Mouse (Mus musculus) limb, embryonic 15.5 days (tissue): ENCODE results near the gene Chit1. TPM values are rescaled to one million over a fixed set of nuclear protein-coding genes. Genes with fewer than 3 reads are reported as not detected.

Experiments
- ATAC-seq: fragments of 200-750 bp; cut with Nextera tagmentation; 2 replicates; pipeline ENCODE4 v1.8.0; 2017; ENCODE audit warnings: low read depth, moderate TSS enrichment; ENCODE audit not compliant: insufficient number of reproducible peaks, low FRiP score, low TSS enrichment
- H3K27ac ChIP-seq: fragments of 300-500 bp; sonication (generic); 2 replicates; pipeline ENCODE4 v1.5.1; 2015; ENCODE audit warnings: moderate library complexity, mild to moderate bottlenecking, inconsistent platforms
- H3K27me3 ChIP-seq: fragments of 300-500 bp; sonication (generic); 2 replicates; pipeline ENCODE4 v1.6.1; 2015; ENCODE audit warnings: inconsistent platforms
- H3K36me3 ChIP-seq: fragments of 300-500 bp; sonication (generic); 2 replicates; pipeline ENCODE4 v1.6.1; 2015; ENCODE audit warnings: inconsistent platforms
- H3K4me1 ChIP-seq: fragments of 300-500 bp; sonication (generic); 2 replicates; pipeline ENCODE4 v1.6.1; 2015; ENCODE audit warnings: inconsistent platforms
- H3K4me2 ChIP-seq: fragments of 300-500 bp; sonication (generic); 2 replicates; pipeline ENCODE4 v1.6.1; 2015; ENCODE audit warnings: mild to moderate bottlenecking, inconsistent platforms
- H3K4me3 ChIP-seq: fragments of 300-500 bp; sonication (generic); 2 replicates; pipeline ENCODE4 v1.5.1; 2015; ENCODE audit warnings: mild to moderate bottlenecking, inconsistent platforms
- H3K9ac ChIP-seq: fragments of 300-500 bp; sonication (generic); 2 replicates; pipeline ENCODE4 v1.6.1; 2015; ENCODE audit warnings: inconsistent platforms
- H3K9me3 ChIP-seq: fragments of 300-500 bp; sonication (generic); 2 replicates; pipeline ENCODE4 v1.6.1; 2016; ENCODE audit warnings: inconsistent platforms
- WGBS: fragments of 180-500 bp; shearing (Covaris S2); methylation state at CpG from one replicate; pipeline ENCODE4 v1.1.7; 2015; 5-methylcytosine and 5-hydroxymethylcytosine counted together
- polyA plus RNA-seq: library from polyadenylated mRNA; unstranded; fragments of >200 nt; fragmentation: Nextera tagmentation; extraction: Ambion mirVana; gene quantifications from 2 replicates; pipeline ENCODE4 v1.2.1, GENCODE M21; 2015

Chit1 gene
- 0.50 and 0.59 TPM in 2 replicates for polyA plus RNA-seq

DNA sequence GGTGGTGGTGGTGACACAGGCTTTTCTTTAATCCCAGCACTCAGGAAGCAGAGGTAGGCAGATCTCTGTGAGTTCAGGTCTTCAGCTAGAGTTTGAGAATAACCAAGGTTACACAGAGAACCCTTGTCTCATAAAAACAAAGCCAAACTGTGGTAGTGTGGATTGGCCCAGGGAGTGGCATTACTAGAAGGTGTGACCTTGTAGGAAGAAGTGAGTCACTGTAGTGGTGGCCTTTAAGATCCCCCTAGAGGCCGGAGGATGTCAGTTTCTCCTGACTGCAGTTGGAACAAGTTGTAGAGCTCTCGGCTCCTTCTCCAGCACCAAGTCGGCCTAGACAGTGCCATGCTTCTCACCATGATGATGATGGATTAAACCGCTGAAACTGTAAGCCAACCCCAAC is at the start of gene Chit1:
Chit1 (plus strand) TSS at position 264 of the 400 bp plus-strand sequence.
- Histone ChIP-seq H3K27ac (no peak within 1 kb of the TSS), H3K4me2 (no peak within 1 kb of the TSS), H3K9me3 (no peaks in the 10 kb centered on the region), H3K4me1 (peaks cover 13% of the 10 kb centered on the region; the same call in 1 of the 2 replicates), H3K4me3 (no peak within 1 kb of the TSS), H3K27me3 (no peaks in the 10 kb centered on the region), H3K36me3 (no peaks in the 10 kb centered on the region), H3K9ac (no peak within 1 kb of the TSS)
- WGBS: 63% methylated on average over 4 of the region's 4 CpGs
- no peak for ATAC-seq

DNA sequence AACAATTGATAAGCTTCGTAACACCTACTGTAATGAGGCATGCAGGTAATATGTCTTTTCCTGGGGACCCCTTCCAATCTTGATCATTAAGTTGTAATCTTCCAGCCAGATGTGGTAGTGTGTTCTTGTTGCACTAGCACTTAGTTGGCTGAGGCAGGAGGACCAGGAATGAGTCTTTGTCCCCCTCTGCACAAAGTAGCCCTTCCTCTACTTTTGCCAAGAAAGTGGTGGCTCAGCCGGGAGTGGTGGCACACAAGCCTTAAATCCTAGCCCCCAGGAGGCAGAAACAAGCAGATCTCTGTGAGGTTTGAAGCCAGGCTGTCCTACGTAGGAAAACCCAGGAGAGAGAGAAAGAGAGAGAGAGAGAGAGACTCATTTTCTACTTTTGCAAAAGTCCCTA is 49.1 kb upstream of the Chit1 start:
- H3K4me1 ChIP-seq: peaks cover 62% of the 10 kb centered on the region
- H3K27me3 ChIP-seq: no peaks in the 10 kb centered on the region
- H3K27ac ChIP-seq: peak overlapping the region; percentile 95
- H3K9ac ChIP-seq: no peak overlapping the region
- H3K4me2 ChIP-seq: no peak overlapping the region
- 52% methylated on average over 3 of the region's 3 CpGs for WGBS
- no peak for ATAC-seq
- no peaks in the 10 kb centered on the region for H3K9me3 ChIP-seq
- no peaks in the 10 kb centered on the region for H3K36me3 ChIP-seq
- H3K4me3 ChIP-seq: no peak overlapping the region

DNA sequence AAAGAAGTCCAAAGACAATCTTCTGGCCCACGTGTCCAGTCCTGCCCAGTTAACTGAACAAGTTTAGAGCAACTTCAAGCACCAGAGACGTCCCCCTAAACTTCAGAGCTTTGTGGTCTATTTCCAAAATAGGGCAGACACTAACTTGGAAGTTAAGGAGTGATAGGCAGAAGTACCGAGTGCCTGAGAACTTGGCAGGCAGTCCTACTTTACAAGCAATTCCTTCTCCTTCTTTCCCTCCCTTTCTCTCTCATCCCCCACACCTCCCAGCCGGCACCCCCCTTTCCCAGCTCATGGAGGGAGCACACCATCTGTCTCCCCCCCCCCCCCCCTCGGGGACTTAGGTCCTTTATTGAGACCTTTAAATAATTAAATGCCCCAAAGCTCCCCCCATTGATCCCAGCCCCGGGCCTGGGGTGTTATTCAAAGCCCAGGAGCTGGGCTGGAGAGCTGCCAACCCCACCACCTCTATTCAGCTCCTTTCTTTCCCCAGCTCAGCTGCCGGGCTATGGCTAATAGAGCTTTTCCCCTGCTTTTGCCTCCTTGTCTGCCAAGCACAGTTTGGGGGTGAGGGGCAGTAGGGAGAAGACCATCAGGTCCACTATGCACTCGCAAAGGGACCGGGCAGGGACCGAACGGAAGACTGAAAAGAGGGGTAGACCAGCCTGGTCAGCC is 48.5 kb upstream of the Chit1 start:
- H3K4me3 ChIP-seq: no peak overlapping the region
- no peaks in the 10 kb centered on the region for H3K27me3 ChIP-seq
- peak overlapping the region; percentile 27; the same call in 1 of the 2 replicates for H3K9ac ChIP-seq
- WGBS: 6% methylated on average over 11 of the region's 11 CpGs
- H3K4me1 ChIP-seq: peaks cover 67% of the 10 kb centered on the region
- H3K9me3 ChIP-seq: no peaks in the 10 kb centered on the region
- no peaks in the 10 kb centered on the region for H3K36me3 ChIP-seq
- H3K4me2 ChIP-seq: peak overlapping the region; percentile 38
- no peak for ATAC-seq
- H3K27ac ChIP-seq: peak overlapping the region; percentile 95

DNA sequence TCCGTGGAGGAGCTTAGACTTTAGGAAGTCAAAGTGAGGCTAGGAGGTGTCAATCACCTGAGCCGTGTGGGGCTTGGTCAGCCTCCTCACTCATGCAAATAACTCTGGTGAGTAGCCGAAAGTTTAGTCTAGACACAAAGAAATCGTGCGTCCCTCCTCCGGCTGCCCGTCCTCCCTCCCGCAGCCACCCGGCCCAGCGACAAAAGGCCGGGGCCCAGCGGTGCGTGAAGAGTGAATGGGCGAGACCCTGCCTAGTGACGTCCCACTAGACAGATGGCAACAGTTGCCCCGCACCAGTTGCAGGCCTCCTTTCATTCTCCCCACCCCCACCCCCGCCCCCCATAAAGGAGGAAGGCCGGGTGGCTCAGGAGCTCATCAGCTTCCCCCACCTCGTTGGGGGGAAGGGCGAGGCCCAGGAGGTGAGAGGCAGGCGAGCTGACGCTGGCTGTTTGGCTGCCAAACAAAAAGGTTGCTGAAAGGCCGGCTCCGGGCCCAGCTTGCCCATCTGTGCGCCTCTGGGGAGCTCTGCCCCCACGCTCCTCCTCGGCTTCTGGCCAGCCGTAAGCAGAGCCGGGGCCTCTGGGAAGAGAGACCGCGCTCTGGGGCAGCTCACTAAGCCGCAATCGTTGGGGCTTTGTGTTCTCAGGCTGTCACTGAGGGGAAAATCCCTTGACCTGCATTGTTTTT is 47.8 kb upstream of the Chit1 start:
- peak overlapping the region; percentile 95 for H3K27ac ChIP-seq
- peak overlapping the region; percentile 38 for H3K4me2 ChIP-seq
- H3K27me3 ChIP-seq: no peaks in the 10 kb centered on the region
- 0 out of 2 replicates have a peak overlapping the region, but pooled peaks have one; percentile 2 for H3K4me3 ChIP-seq
- peak; percentile 22; the same call in 1 of the 2 replicates for ATAC-seq
- peak overlapping the region; percentile 27 for H3K9ac ChIP-seq
- H3K36me3 ChIP-seq: no peaks in the 10 kb centered on the region
- 4% methylated on average over 32 of the region's 33 CpGs for WGBS
- H3K9me3 ChIP-seq: no peaks in the 10 kb centered on the region
- H3K4me1 ChIP-seq: peaks cover 67% of the 10 kb centered on the region

DNA sequence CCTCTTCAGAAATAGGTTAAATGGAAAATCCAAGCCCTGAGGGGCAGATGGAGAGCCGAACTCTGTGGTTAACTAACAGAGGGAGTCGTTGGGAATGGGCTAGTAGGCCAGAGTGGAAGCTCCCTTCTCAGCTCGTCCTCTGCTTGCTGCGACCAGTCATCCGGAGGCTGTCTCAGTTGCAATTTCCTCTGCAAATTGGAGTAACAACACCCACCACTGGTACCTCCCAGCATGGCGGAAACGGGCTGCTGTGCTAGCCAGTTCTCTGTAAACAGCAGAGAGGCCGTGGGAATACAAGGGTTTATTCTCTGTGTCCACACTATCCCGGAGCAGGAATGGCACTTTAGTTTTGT is 47.3 kb upstream of the Chit1 start:
- Histone ChIP-seq H3K4me1 (peaks cover 67% of the 10 kb centered on the region), H3K27ac (peak overlapping the region; percentile 95), H3K27me3 (no peaks in the 10 kb centered on the region), H3K4me3 (no peak overlapping the region), H3K4me2 (peak overlapping the region; percentile 38), H3K36me3 (no peaks in the 10 kb centered on the region), H3K9me3 (no peaks in the 10 kb centered on the region), H3K9ac (peak overlapping the region; percentile 27; the same call in 1 of the 2 replicates)
- 22% methylated on average over 9 of the region's 9 CpGs for WGBS
- no peak for ATAC-seq

DNA sequence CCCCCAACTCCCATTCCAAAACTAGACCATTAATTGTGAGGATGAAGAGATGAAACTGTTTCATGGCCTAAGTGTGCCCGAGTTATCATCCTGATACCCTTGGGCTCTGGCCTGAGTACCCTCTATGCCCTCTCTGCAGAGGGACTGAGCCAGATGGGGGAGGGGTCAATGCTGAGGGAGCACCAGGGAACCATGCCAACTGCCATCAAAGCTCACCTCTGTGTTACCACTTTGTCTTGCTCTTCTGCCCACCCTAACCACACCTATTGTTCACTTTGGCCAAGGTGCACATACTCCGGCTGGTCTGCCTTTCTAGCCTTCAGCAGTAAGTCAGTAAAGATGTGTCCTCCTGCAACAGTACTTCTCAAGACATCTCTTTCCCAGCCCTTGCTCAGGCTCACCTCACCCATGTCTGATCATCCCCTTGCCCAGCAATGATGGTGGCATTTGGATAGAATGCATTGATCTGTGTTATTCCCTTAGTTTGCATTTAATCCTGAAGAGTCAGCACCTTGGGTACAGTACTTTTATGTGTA is 46.7 kb upstream of the Chit1 start:
- ATAC-seq: no peak

DNA sequence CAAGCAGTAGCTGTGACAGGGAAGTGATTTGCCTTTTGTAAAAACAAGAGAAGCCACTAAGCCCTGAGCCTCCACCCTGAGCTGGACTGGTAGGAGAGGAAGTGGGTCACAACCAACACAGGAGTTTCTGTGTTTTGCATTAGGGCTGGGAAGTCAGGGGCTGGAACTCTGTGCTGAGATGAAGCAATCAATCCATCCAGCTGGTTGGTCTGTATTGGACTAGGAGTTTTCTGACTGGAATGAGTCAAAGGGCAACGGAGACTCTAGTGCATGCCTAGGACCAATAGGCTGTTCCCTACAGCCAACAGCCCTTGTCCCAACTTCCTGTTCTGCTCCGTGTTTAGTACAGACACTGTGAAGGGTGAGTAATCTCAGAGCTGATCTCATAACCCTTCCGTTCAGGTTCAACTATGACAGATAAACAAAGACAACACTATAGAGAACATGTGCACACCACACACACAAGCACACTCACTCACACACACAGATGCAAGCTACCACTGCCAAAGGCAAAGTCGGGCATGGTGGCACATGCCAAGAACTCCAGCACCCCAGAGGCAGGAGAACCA is 45.7 kb upstream of the Chit1 start:
- H3K4me1 ChIP-seq: peaks cover 65% of the 10 kb centered on the region
- no peak overlapping the region for H3K4me3 ChIP-seq
- no peak overlapping the region for H3K9ac ChIP-seq
- WGBS: 62% methylated on average over 4 of the region's 4 CpGs
- no peak for ATAC-seq
- peak overlapping the region; percentile 57; the same call in 1 of the 2 replicates for H3K27ac ChIP-seq
- no peaks in the 10 kb centered on the region for H3K9me3 ChIP-seq
- no peak overlapping the region for H3K4me2 ChIP-seq
- no peaks in the 10 kb centered on the region for H3K36me3 ChIP-seq
- no peaks in the 10 kb centered on the region for H3K27me3 ChIP-seq

More for the DNA sequence above, 46.7 kb upstream of the Chit1 start:
- Histone ChIP-seq H3K4me3 (no peak overlapping the region), H3K9me3 (no peaks in the 10 kb centered on the region), H3K4me1 (peaks cover 67% of the 10 kb centered on the region), H3K27me3 (no peaks in the 10 kb centered on the region), H3K4me2 (no peak overlapping the region), H3K36me3 (no peaks in the 10 kb centered on the region), H3K9ac (no peak overlapping the region), H3K27ac (peak overlapping the region; percentile 95)
- WGBS: 86% methylated on average over 2 of the region's 2 CpGs

DNA sequence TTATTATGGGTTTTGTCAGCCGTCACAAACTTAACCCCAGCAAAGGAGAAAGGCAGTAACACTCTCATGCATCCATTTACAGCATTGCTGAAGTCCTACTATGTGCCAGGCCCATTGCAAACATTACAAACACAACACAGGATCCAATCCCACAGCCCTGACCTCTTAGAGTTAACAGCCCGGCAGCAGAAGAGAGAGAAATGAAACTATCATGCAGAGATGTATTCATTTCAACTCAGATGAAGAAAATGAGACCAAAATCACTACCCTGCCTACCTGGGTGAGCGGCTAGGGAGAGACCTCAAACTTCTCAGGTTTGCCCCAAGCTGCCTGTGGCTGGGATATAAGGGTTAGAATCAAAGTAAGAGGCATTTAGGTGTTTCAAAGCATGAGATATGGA is 44.5 kb upstream of the Chit1 start:
- Histone ChIP-seq H3K4me2 (no peak overlapping the region), H3K9ac (no peak overlapping the region), H3K36me3 (no peaks in the 10 kb centered on the region), H3K4me1 (peaks cover 65% of the 10 kb centered on the region), H3K27ac (peak overlapping the region; percentile 2; the same call in 1 of the 2 replicates), H3K9me3 (no peaks in the 10 kb centered on the region), H3K4me3 (no peak overlapping the region), H3K27me3 (no peaks in the 10 kb centered on the region)
- ATAC-seq: no peak
- WGBS: 49% methylated on average over 3 of the region's 3 CpGs

DNA sequence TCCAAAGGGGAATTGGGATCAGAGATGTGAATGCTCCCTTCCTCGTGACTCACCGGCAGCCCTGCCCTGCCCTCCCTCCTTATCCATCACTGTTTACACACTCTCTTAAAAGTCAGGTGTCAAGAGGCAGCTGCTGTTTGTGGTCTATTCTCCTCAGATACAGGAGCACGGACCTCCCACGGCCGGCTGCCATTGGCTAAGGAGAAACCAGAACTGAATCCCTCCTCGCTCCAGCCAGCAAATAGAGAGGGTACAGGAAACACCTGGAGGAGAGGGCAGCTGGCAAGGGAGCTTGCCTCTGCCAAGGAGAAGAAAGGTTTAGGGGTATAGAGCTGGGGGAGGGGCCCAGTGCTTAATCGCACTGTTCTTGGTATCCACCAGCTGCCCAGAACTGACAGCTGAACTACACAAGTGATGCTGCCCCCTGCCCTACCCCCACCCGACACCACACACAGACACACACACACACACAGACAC is 43.9 kb upstream of the Chit1 start:
- Histone ChIP-seq H3K9ac (no peak overlapping the region), H3K4me1 (peaks cover 62% of the 10 kb centered on the region), H3K4me2 (0 out of 2 replicates have a peak overlapping the region, but pooled peaks have one; percentile 8), H3K27ac (peak overlapping the region; percentile 2; the same call in 1 of the 2 replicates), H3K27me3 (no peaks in the 10 kb centered on the region), H3K9me3 (no peaks in the 10 kb centered on the region), H3K4me3 (no peak overlapping the region), H3K36me3 (no peaks in the 10 kb centered on the region)
- ATAC-seq: peak; percentile 44
- WGBS: 7% methylated on average over 8 of the region's 8 CpGs

DNA sequence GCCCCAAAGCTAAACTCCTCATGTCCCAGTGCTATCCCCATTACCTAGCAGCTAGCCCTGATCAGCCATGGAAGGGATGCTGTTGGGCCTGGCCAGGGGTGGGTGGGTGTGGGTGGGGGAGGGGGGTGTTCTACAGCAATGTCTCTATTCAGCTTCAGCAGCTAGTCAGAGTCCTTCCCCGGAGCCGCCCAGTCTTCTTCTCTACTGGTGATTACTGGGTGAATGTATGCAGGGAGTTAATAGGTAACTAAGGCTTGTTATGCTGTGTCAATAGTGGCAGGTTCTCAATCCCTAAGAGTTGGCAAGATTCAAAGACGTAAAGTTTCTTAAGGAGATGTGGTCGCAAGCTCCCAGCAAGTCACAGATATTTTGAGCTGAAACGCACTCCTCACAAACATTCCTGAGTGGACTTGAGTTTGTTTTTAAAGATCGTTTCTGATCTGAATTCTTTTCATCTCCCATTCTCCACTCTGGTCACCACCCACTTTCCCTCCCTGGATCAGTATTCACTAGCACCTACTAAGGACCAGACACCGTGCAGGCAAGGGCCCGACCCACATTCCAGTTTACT is 40.9 kb upstream of the Chit1 start:
- Histone ChIP-seq H3K27ac (0 out of 2 replicates have a peak overlapping the region, but pooled peaks have one; percentile 44), H3K4me3 (no peak overlapping the region)

DNA sequence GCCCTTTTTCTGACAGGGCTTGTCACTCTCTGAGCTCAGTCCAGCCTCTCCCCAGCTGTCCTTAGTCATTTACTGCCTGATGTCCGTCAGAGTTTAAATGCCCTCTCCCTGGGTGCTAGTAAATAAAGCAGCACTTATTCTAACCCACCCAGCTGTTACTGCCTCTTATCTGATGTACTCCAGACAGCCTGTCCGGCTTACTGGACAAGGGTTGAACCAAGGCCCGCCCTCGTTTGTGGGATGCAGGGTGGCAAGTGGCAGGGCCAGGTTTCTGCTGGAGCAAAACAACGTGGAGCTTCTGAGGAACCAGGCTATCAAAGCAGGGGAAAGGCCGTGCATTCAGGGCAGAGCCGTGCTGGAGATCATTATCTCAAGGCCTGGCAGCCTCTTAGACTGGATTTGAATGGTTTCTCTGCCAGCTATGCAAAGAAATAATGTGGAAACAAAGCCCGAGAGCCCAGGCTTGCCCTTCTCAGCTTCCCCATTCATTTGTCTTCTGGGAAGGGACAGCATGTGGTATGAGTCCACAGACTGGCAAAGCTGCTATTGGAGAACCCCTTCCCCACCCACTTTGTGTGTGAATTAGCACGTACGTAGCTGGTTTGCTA is 39.5 kb upstream of the Chit1 start:
- no peaks in the 10 kb centered on the region for H3K9me3 ChIP-seq
- no peaks in the 10 kb centered on the region for H3K27me3 ChIP-seq
- no peak overlapping the region for H3K4me2 ChIP-seq
- 41% methylated on average over 10 of the region's 10 CpGs for WGBS
- no peak overlapping the region for H3K4me3 ChIP-seq
- peaks cover 57% of the 10 kb centered on the region for H3K4me1 ChIP-seq
- H3K27ac ChIP-seq: peak overlapping the region; percentile 44
- no peak overlapping the region for H3K9ac ChIP-seq
- 0 out of 2 replicates have a peak, but pooled peaks have one; percentile 35 for ATAC-seq
- peaks cover 9% of the 10 kb centered on the region for H3K36me3 ChIP-seq

More for the DNA sequence above, 40.9 kb upstream of the Chit1 start:
- Histone ChIP-seq H3K9ac (no peak overlapping the region), H3K27me3 (no peaks in the 10 kb centered on the region), H3K9me3 (no peaks in the 10 kb centered on the region), H3K4me1 (peaks cover 54% of the 10 kb centered on the region), H3K4me2 (no peak overlapping the region), H3K36me3 (peaks cover 6% of the 10 kb centered on the region)
- no peak for ATAC-seq
- WGBS: 63% methylated on average over 8 of the region's 8 CpGs
